Mouse (Mus musculus) kidney, adult 2 months (tissue): ENCODE results near the gene Gm2056. TPM values are rescaled to one million over a fixed set of nuclear protein-coding genes. Genes with fewer than 3 reads are reported as not detected.
"Not testable (repeated sequence)": the region's sequence is repeated elsewhere in the genome, so short reads cannot be mapped to it uniquely, and the experiment has no call there.

Experiments
- DNase-seq: peaks from one replicate; pipeline ENCODE4 v3.0.0; 2021
- H3K27ac ChIP-seq: fragments of 200-500 bp; 2 replicates; pipeline ENCODE4 v1.5.1; 2012; ENCODE audit warnings: low read depth, low read length, control low read depth, inconsistent platforms; ENCODE audit not compliant: insufficient read depth
- H3K27me3 ChIP-seq: fragments of 200-500 bp; replicated peaks from 2 replicates; pipeline ENCODE4 v1.6.1; 2012; ENCODE audit warnings: mild to moderate bottlenecking, moderate library complexity, low read length, inconsistent platforms; ENCODE audit not compliant: control insufficient read depth, insufficient read depth
- H3K36me3 ChIP-seq: fragments of 200-500 bp; 2 replicates; pipeline ENCODE4 v1.6.1; 2012; ENCODE audit warnings: mild to moderate bottlenecking, moderate library complexity, low read length, inconsistent platforms; ENCODE audit not compliant: control insufficient read depth, insufficient read depth
- H3K4me1 ChIP-seq: fragments of 200-500 bp; 2 replicates; pipeline ENCODE4 v1.6.1; 2011; ENCODE audit warnings: low read length; ENCODE audit not compliant: control insufficient read depth, insufficient read depth
- H3K4me3 ChIP-seq: fragments of 200-500 bp; 2 replicates; pipeline ENCODE4 v1.5.1; 2011; ENCODE audit warnings: mild to moderate bottlenecking, low read depth, low read length, control low read depth; ENCODE audit not compliant: insufficient read depth
- WGBS: fragments of 180-500 bp; shearing (Covaris S2); methylation state at CpG from one replicate; pipeline ENCODE4 v1.1.7; 2018; 5-methylcytosine and 5-hydroxymethylcytosine counted together
- polyA plus RNA-seq: library from polyadenylated mRNA; depleted of rRNA; stranded (reverse); fragments of >200 nt; gene quantifications from 2 replicates; pipeline ENCODE4 v1.2.3, GENCODE M21; 2012; rRNA removed

Gm2056 gene
- not detected in 2 replicates for polyA plus RNA-seq

DNA sequence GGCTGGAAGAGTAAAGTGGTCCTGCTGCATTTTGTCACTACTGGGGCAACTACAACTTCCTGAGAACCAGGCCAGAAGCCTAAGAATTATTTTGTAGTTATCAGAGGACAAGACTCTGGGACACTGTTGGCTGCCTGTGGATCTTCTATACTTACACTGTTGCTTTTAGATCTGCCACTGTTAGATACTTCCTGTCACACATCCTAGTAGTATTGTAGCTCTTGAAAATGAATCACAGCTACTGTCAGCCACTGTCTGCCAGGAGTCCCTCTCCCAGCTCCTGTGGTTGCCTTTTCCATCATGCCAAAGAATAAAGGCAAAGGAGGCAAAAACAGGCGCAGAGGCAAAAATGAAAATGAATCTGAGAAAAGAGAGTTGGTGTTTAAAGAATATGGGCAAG, at the start of gene Gm2056:
Gene Gm2056, plus strand, starts transcription at position 301 of the 400 bp plus-strand sequence.
- not testable (repeated sequence) for H3K27me3 ChIP-seq, H3K36me3 ChIP-seq, H3K27ac ChIP-seq, DNase-seq, H3K4me3 ChIP-seq, H3K4me1 ChIP-seq
- WGBS = 84% methylated on average over 1 of the region's 1 CpGs

DNA sequence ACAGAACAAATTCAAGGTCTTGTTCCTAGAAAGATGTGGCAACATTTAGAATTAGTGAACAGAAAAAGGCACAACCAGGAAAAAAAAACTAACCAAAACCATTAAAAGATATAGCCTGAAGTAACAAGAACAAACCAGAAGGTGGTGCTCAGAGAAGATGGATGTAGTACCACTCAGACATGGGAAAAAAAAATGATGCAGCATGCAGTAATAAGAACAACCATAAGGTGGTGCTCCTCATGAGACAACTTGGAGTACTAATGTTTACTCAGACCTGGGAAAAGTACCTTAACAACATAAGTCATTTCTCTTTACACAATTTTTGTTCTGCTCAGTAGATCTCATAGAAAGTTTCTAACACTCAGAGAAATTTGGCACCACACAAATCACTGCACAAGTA, 42.8 kb upstream of the Gm2056 start:
- H3K27ac ChIP-seq, H3K4me3 ChIP-seq: not testable (repeated sequence)
- DNase-seq = peak; percentile 25

DNA sequence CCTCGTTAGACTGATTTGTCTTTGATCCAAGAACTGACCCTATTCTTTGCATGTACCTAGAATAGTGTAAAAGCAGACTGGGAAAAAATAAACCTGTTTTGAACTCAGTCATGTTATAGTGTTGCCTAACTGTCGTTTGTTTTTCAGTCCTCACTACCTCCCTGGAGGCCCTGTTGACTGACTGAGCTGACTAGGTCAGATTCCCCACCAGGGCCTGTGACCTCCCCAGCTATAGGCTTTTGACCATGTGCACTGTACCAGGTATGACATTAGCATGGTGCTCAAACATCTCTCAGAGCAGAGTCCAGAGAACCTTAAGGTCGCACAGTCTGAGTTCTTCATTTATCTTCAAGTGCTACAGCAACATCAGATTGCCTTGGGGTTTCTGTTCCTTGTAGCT, 22.7 kb upstream of the Gm2056 start:
- 72% methylated on average over 3 of the region's 3 CpGs for WGBS
- H3K4me1 ChIP-seq, H3K36me3 ChIP-seq, H3K27ac ChIP-seq, H3K27me3 ChIP-seq, H3K4me3 ChIP-seq, DNase-seq: not testable (repeated sequence)

More for the DNA sequence above, 42.8 kb upstream of the Gm2056 start:
- H3K36me3 ChIP-seq, H3K4me1 ChIP-seq, H3K27me3 ChIP-seq: not testable (repeated sequence)

DNA sequence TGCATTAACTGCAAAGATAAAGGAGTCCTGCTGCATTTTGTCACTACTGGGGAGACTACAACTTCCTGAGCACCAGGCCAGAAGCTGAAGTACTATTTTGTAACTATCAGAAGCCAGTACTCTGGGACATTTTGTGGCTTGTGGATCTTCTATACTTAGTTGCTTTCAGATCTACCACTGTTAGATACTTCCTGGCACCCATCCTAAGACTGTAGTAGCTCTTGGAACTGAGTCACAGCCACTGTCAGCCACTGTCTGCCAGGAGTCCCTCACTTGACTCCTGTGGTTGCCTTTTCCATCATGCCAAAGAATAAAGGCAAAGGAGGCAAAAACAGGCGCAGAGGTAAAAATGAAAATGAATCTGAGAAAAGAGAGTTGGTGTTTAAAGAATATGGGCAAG, 15.3 kb upstream of the Gm2056 start, which contains the start of gene Gm2075:
Gene Gm2075, plus strand, starts transcription at position 301 of the 400 bp plus-strand sequence.
- WGBS = no CpG with 5 or more reads among the region's 1 CpGs

DNA sequence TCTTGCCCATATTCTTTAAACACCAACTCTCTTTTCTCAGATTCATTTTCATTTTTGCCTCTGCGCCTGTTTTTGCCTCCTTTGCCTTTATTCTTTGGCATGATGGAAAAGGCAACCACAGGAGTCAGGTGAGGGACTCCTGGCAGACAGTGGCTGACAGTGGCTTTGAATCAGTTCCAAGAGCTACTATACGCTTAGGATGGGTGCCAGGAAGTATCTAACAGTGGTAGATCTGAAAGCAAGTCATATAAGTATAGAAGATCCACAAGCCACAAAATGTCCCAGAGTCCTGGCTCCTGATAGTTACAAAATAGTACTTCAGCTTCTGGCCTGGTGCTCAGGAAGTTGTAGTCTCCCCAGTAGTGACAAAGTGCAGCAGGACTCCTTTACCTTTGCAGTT, 8.1 kb upstream of the Gm2056 start, which contains the start of gene Gm6803:
Gene Gm6803, minus strand, starts transcription at position 101 of the 400 bp plus-strand sequence.
- H3K36me3 ChIP-seq, H3K4me1 ChIP-seq, H3K4me3 ChIP-seq, DNase-seq, H3K27ac ChIP-seq, H3K27me3 ChIP-seq: not testable (repeated sequence)
- 79% methylated on average over 2 of the region's 2 CpGs for WGBS

More for the DNA sequence above, 15.3 kb upstream of the Gm2056 start, which contains the start of gene Gm2075:
- not testable (repeated sequence) for H3K27me3 ChIP-seq, H3K36me3 ChIP-seq, H3K4me1 ChIP-seq, H3K4me3 ChIP-seq, DNase-seq, H3K27ac ChIP-seq

DNA sequence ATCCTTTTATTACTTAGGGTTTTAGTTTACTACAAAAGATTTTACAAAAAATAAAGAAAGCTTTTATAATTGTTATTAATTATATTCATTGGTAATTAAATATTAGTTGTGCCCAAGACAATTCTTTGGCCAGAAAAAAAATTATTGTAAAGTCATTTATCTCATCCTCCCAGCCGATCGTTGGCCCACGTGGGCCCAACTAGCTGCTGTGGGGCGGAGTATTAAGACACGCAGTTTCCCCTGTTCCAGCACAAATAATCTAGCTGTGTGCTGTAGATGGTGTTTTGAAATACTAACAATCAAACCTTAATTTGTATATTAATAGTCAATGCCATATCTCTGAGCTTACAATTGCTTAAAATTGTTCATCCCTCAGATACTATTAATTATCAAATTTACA, 5.4 kb downstream of the Gm2056 start:
- not testable (repeated sequence) for H3K4me3 ChIP-seq, DNase-seq
- WGBS = 88% methylated on average over 5 of the region's 5 CpGs

DNA sequence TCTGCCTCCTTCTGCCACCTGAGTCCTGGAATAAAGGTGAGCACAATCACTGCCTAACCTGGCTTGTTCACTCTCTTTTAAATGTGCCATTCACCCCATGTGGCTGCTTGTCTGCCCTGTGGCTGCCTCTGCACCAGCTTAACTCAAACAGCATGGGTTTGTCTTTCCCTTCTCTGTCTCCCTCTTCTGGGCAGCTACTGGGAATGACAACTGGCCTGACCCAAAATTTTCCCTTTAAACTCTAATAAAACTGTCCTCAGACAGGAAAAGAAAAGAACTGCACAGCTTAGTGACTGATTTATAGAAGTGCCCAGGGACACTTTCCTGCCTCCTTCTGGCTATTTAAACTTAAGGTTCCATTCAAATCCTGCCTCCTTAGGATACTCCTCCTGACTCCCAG, 12.3 kb downstream of the Gm2056 start:
- DNase-seq, H3K4me3 ChIP-seq: not testable (repeated sequence)

More for the DNA sequence above, 5.4 kb downstream of the Gm2056 start:
- not testable (repeated sequence) for H3K27me3 ChIP-seq, H3K27ac ChIP-seq, H3K4me1 ChIP-seq, H3K36me3 ChIP-seq

DNA sequence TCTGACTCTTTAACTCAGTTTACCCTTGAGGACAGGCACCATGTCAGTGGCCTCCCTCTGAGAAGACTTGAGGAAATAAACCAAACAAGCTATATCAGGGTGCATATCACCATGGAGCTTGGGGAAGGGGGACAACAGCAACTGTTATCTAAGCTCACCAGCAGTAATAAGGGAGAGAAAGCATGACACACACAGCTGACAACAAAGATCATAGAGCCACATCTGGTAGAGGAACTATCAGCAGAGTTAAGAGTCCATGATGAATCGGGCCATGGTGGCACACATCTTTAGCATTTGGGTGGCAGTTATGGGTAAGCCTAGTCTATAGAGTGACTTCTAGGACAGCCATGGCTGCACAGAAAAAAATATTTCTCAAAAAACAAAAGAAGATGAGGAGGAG, 12.9 kb downstream of the Gm2056 start:
- not testable (repeated sequence) for H3K36me3 ChIP-seq, H3K4me1 ChIP-seq, H3K4me3 ChIP-seq, DNase-seq, H3K27me3 ChIP-seq, H3K27ac ChIP-seq
- WGBS = 92% methylated on average over 1 of the region's 1 CpGs

More for the DNA sequence above, 12.3 kb downstream of the Gm2056 start:
- H3K27me3 ChIP-seq, H3K36me3 ChIP-seq, H3K27ac ChIP-seq, H3K4me1 ChIP-seq: not testable (repeated sequence)

DNA sequence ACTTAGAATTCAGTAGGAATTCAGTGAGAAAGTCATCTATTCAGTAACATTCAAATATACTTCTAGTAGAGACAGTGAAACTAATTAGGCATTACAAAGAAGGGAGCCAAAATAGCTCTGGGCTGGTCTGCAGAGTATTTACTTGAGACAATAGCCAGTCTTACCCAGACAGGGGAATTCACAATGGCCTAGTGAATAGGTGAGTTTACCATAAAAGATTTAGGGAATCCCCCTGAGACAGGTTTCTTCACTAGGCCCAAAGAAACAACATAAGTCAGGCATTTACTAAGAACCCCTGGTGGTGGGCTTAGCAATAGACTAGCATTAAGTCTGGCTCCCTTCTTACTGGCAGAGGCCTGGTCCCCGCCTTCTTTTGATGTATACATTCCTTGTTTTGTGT, 18.4 kb downstream of the Gm2056 start:
- not testable (repeated sequence) for H3K4me3 ChIP-seq, H3K4me1 ChIP-seq, H3K27me3 ChIP-seq, H3K36me3 ChIP-seq, DNase-seq, H3K27ac ChIP-seq
- WGBS = 77% methylated on average over 1 of the region's 1 CpGs

Other genes with a start within 250 kb of the Gm2056 start
- not detected in 2 replicates for gene Gm21936, start 231.5 kb upstream of the Gm2056 start, polyA plus RNA-seq
- gene BB287469, start 210.4 kb upstream of the Gm2056 start, polyA plus RNA-seq = not detected in 2 replicates
- gene Gm2001, start 184.7 kb upstream of the Gm2056 start, polyA plus RNA-seq = not detected in 2 replicates
- gene Gm2016, start 152.9 kb upstream of the Gm2056 start, polyA plus RNA-seq = not detected in 2 replicates
- gene Gm2022, start 131.6 kb upstream of the Gm2056 start, polyA plus RNA-seq = not detected in 2 replicates
- gene Gm2035, start 107.1 kb upstream of the Gm2056 start, polyA plus RNA-seq = not detected in 2 replicates
- gene Gm2042, start 72.9 kb upstream of the Gm2056 start, polyA plus RNA-seq = not detected in 2 replicates
- gene Gm2075, start 15.2 kb upstream of the Gm2056 start, polyA plus RNA-seq = not detected in 2 replicates
- not detected in 2 replicates for gene Gm6803, start 8.2 kb upstream of the Gm2056 start, polyA plus RNA-seq
- not detected in 2 replicates for gene Gm16368, start 56.7 kb downstream of the Gm2056 start, polyA plus RNA-seq
- not detected in 2 replicates for gene Gm10436, start 155.1 kb downstream of the Gm2056 start, polyA plus RNA-seq
- gene Gm8332, start 223.1 kb downstream of the Gm2056 start, polyA plus RNA-seq = not detected in 2 replicates
- not detected in 2 replicates for gene Gm5662, start 247.5 kb downstream of the Gm2056 start, polyA plus RNA-seq